Mouse (Mus musculus) lung, embryonic 16.5 days (tissue): ENCODE measurements around the gene Hypk. TPM values are rescaled to one million over a fixed set of nuclear protein-coding genes. Genes with fewer than 3 reads are reported as not detected.

Experiments
- microRNA-seq: library from miRNA; unstranded; fragments of <30 nt; microRNA quantifications from one replicate; pipeline ENCODE4, GENCODE M21; 2016
- polyA plus RNA-seq: library from polyadenylated mRNA; unstranded; fragments of >200 nt; fragmentation: Nextera tagmentation; extraction: Ambion mirVana; gene quantifications from 2 replicates; pipeline ENCODE4 v1.2.1, GENCODE M21; 2015

Hypk gene
- polyA plus RNA-seq, 1 experiment from 2014 or later: 96.5 TPM

Small RNA genes within 50 kb of the gene (microRNA-seq; reads per million reads assigned to microRNA genes)
- gene Gm22953: not detected

Other genes with a start within 250 kb of the Hypk start
- gene Trp53bp1, start 181.9 kb upstream of the Hypk start, polyA plus RNA-seq: 50.7 and 53.1 TPM in 2 replicates
- gene Map1a, start 163.7 kb upstream of the Hypk start, polyA plus RNA-seq: 2.4 and 2.6 TPM in 2 replicates
- 12.0 and 12.7 TPM in 2 replicates for gene Ppip5k1, start 97.9 kb upstream of the Hypk start, polyA plus RNA-seq
- 4.2 and 5.3 TPM in 2 replicates for gene Ckmt1, start 95.6 kb upstream of the Hypk start, polyA plus RNA-seq
- gene Strc, start 66.1 kb upstream of the Hypk start, polyA plus RNA-seq: not detected in 2 replicates
- gene Pdia3, start 39.5 kb upstream of the Hypk start, polyA plus RNA-seq: 806 and 902 TPM in 2 replicates
- gene Catsper2, start 39.5 kb upstream of the Hypk start, polyA plus RNA-seq: 1.9 and 2.0 TPM in 2 replicates
- gene Ell3, start 9.0 kb upstream of the Hypk start, polyA plus RNA-seq: 8.0 and 11.1 TPM in 2 replicates
- gene Serf2, start 4.1 kb upstream of the Hypk start, polyA plus RNA-seq: 430 and 509 TPM in 2 replicates
- gene Serinc4, start 3.5 kb downstream of the Hypk start, polyA plus RNA-seq: 0.11 and 1.1 TPM in 2 replicates
- gene Mfap1b, start 20.8 kb downstream of the Hypk start, polyA plus RNA-seq: 52.5 and 54.2 TPM in 2 replicates
- gene Mfap1a, start 53.4 kb downstream of the Hypk start, polyA plus RNA-seq: 29.4 and 30.6 TPM in 2 replicates
- 9.1 and 9.8 TPM in 2 replicates for gene Wdr76, start 53.4 kb downstream of the Hypk start, polyA plus RNA-seq